Mouse (Mus musculus) testis, adult 2 months (tissue): ENCODE data around the gene Myh10. TPM values are rescaled to one million over a fixed set of nuclear protein-coding genes. Genes with fewer than 3 reads are reported as not detected.
A peak's percentile ranks its signal among the peaks of the same experiment; 100 is the strongest.

ENCODE experiments used
- H3K27ac ChIP-seq: fragments of 200-500 bp; 2 replicates; pipeline ENCODE4 v1.5.1; 2012; ENCODE audit warnings: low read depth, low read length; ENCODE audit not compliant: control insufficient read depth, insufficient read depth
- H3K27me3 ChIP-seq: fragments of 200-500 bp; 2 replicates; pipeline ENCODE4 v1.6.1; 2012; ENCODE audit warnings: mild to moderate bottlenecking, low read length, moderate library complexity; ENCODE audit not compliant: control insufficient read depth, insufficient read depth
- H3K36me3 ChIP-seq: fragments of 200-500 bp; 2 replicates; pipeline ENCODE4 v1.6.1; 2012; ENCODE audit warnings: mild to moderate bottlenecking, low read length; ENCODE audit not compliant: control insufficient read depth, insufficient read depth
- H3K4me1 ChIP-seq: fragments of 200-500 bp; 2 replicates; pipeline ENCODE4 v1.6.1; 2012; ENCODE audit warnings: low read length; ENCODE audit not compliant: control insufficient read depth, insufficient read depth
- H3K4me3 ChIP-seq: fragments of 200-500 bp; 2 replicates; pipeline ENCODE4 v1.5.1; 2012; ENCODE audit warnings: low read depth, mild to moderate bottlenecking, low read length, moderate library complexity, mixed read lengths; ENCODE audit not compliant: control insufficient read depth
- CTCF ChIP-seq: fragments of 200-500 bp; IDR thresholded peaks from 2 replicates; pipeline ENCODE4 v1.5.1; 2012; ENCODE audit warnings: low read depth, mild to moderate bottlenecking, inconsistent platforms, low read length, moderate library complexity; ENCODE audit not compliant: control insufficient read depth, insufficient read depth, insufficient replicate concordance
- POLR2A ChIP-seq: fragments of 200-500 bp; IDR thresholded peaks from 2 replicates; pipeline ENCODE4 v1.6.1; 2012; ENCODE audit warnings: low read depth, mild to moderate bottlenecking, inconsistent platforms, low read length, moderate library complexity; ENCODE audit not compliant: control insufficient read depth
- polyA plus RNA-seq: library from polyadenylated mRNA; depleted of rRNA; stranded (reverse); fragments of >200 nt; gene quantifications from 2 replicates; pipeline ENCODE4 v1.2.3, GENCODE M21; 2012

Gene Myh10
- polyA plus RNA-seq, 1 experiment: 44.2 TPM

GRCm38 (mm10) chr11:68769770-68770510, 78.6 kb downstream of the Myh10 start:
- H3K4me3 ChIP-seq: peak overlapping the region; percentile 28; the same call in 1 of the 2 replicates
- H3K27ac ChIP-seq: no peak overlapping the region
- no peak for TF ChIP-seq CTCF
- no peak for TF ChIP-seq POLR2A
- H3K27me3 ChIP-seq: no peaks in the 10 kb centered on the region
- no peaks in the 10 kb centered on the region for H3K4me1 ChIP-seq
- peaks cover 2% of the 10 kb centered on the region for H3K36me3 ChIP-seq

- no peak for TF ChIP-seq POLR2A
- TF ChIP-seq CTCF: no peak
- Histone ChIP-seq H3K27ac (no peak overlapping the region), H3K4me1 (no peaks in the 10 kb centered on the region), H3K36me3 (peaks cover 1% of the 10 kb centered on the region; the same call in 1 of the 2 replicates), H3K27me3 (no peaks in the 10 kb centered on the region), H3K4me3 (no peak overlapping the region)
Observed at GRCm38 (mm10) chr11:68776147-68776655, 84.8 kb downstream of the Myh10 start.

GRCm38 (mm10) chr11:68777933-68778332, 86.6 kb downstream of the Myh10 start:
- H3K27ac ChIP-seq: no peak overlapping the region
- H3K4me3 ChIP-seq: no peak overlapping the region
- H3K4me1 ChIP-seq: no peaks in the 10 kb centered on the region
- no peaks in the 10 kb centered on the region for H3K27me3 ChIP-seq
- TF ChIP-seq POLR2A (no peak), CTCF (no peak)
- H3K36me3 ChIP-seq: peaks cover 1% of the 10 kb centered on the region; the same call in 1 of the 2 replicates

GRCm38 (mm10) chr11:68778855-68779254, 87.5 kb downstream of the Myh10 start:
- no peak overlapping the region for H3K4me3 ChIP-seq
- H3K27ac ChIP-seq: no peak overlapping the region
- H3K27me3 ChIP-seq: no peaks in the 10 kb centered on the region
- no peak for TF ChIP-seq CTCF
- TF ChIP-seq POLR2A: no peak
- no peaks in the 10 kb centered on the region for H3K4me1 ChIP-seq
- peaks cover 1% of the 10 kb centered on the region; the same call in 1 of the 2 replicates for H3K36me3 ChIP-seq

GRCm38 (mm10) chr11:68779735-68780465, 88.5 kb downstream of the Myh10 start:
- peaks cover 4% of the 10 kb centered on the region for H3K36me3 ChIP-seq

GRCm38 (mm10) chr11:68780466-68781114, 89.2 kb downstream of the Myh10 start:
- TF ChIP-seq CTCF (no peak), POLR2A (no peak)
- Histone ChIP-seq H3K4me1 (no peaks in the 10 kb centered on the region), H3K4me3 (no peak overlapping the region), H3K27ac (no peak overlapping the region), H3K36me3 (peaks cover 4% of the 10 kb centered on the region), H3K27me3 (no peaks in the 10 kb centered on the region)

More at GRCm38 (mm10) chr11:68779735-68780465, 88.5 kb downstream of the Myh10 start:
- Histone ChIP-seq H3K4me1 (no peaks in the 10 kb centered on the region), H3K4me3 (no peak overlapping the region), H3K27me3 (no peaks in the 10 kb centered on the region), H3K27ac (no peak overlapping the region)
- TF ChIP-seq POLR2A (no peak), CTCF (no peak)

GRCm38 (mm10) chr11:68782336-68782735, 91.0 kb downstream of the Myh10 start:
- H3K4me1 ChIP-seq: no peaks in the 10 kb centered on the region
- peaks cover 4% of the 10 kb centered on the region for H3K36me3 ChIP-seq
- H3K4me3 ChIP-seq: no peak overlapping the region
- TF ChIP-seq POLR2A: no peak
- no peak for TF ChIP-seq CTCF
- H3K27ac ChIP-seq: no peak overlapping the region
- no peaks in the 10 kb centered on the region for H3K27me3 ChIP-seq
